Mouse (Mus musculus): Measurements from ENCODE around the gene Il22ra1.

The Il22ra1 gene

GRCm38 (mm10) chr4:135771592-135771991, 43.6 kb downstream of the Il22ra1 start:
- no peak for DNase-seq

- DNase-seq: no peak
Measured at GRCm38 (mm10) chr4:135772671-135773070, 44.7 kb downstream of the Il22ra1 start.

- DNase-seq: no peak
Measured at GRCm38 (mm10) chr4:135774496-135774895, 46.5 kb downstream of the Il22ra1 start.

- no peak for DNase-seq
Measured at GRCm38 (mm10) chr4:135776850-135777249, 48.9 kb downstream of the Il22ra1 start.

GRCm38 (mm10) chr4:135779661-135780060, 51.7 kb downstream of the Il22ra1 start:
- no peak for DNase-seq

GRCm38 (mm10) chr4:135780255-135780654, 52.3 kb downstream of the Il22ra1 start:
- DNase-seq: no peak

GRCm38 (mm10) chr4:135781304-135781703, 53.3 kb downstream of the Il22ra1 start:
- DNase-seq: no peak

GRCm38 (mm10) chr4:135786581-135786980, 58.6 kb downstream of the Il22ra1 start:
- no peak for DNase-seq

GRCm38 (mm10) chr4:135787271-135787670, 59.3 kb downstream of the Il22ra1 start:
- no peak for DNase-seq

GRCm38 (mm10) chr4:135789135-135789534, 61.2 kb downstream of the Il22ra1 start:
- DNase-seq: no peak

GRCm38 (mm10) chr4:135792821-135793220, 64.8 kb downstream of the Il22ra1 start:
- DNase-seq: no peak

- DNase-seq: no peak
Measured at GRCm38 (mm10) chr4:135797931-135798330, 70.0 kb downstream of the Il22ra1 start.

- DNase-seq: peak; percentile 87
Measured at GRCm38 (mm10) chr4:135801543-135801942, 73.6 kb downstream of the Il22ra1 start.

Measured in cerebellum, adult 8-10 months (tissue).